Mouse (Mus musculus): ENCODE measurements at regions not wholly inside any gene's neighbourhood (a gene's known extent, or its start where the extent isn't known, plus 50 kb on each side); places are given as distances from the start of the nearest gene placed in this dataset.
"Not testable (repeated sequence)": the region's sequence is repeated elsewhere in the genome, so short reads cannot be mapped to it uniquely, and the experiment has no call there.

DNA sequence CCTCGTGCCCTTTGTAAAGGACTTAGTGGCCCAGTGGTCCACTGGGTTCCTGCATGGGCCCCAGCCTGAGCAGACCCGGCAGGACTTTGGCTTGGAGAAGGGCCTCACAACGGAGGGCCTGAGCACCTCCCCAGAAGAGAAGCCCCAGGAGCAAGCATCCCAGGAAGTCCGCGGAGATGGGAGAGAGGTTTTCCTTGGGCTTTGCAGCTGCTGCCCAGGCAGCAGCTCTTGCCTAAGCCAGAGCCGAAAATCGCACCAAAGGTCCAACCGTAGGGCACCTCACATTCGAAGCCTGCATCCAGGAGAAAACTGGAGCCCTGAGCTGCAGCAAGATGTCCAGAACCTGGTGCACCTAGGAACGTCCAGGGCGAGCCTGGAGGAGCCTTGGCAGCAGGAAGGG is 405.2 kb downstream of the Gpm6a start:
- TF ChIP-seq FLI1 (IDR thresholded peaks at IDR 0.05; ENCODE audit: low read length); GATA1 (IDR thresholded peaks at IDR 0.05; ENCODE audit: borderline replicate concordance, low read length): not testable (repeated sequence)

Data from megakaryocyte, embryonic 14.5 days (primary cell).